Mouse (Mus musculus): ENCODE data around the gene Cdkl4. TPM values are rescaled to one million over a fixed set of nuclear protein-coding genes. Genes with fewer than 3 reads are reported as not detected.

Gene Cdkl4
- total RNA-seq, 2 experiments from 2014 or later = 16.4 to 20.4 TPM

DNA sequence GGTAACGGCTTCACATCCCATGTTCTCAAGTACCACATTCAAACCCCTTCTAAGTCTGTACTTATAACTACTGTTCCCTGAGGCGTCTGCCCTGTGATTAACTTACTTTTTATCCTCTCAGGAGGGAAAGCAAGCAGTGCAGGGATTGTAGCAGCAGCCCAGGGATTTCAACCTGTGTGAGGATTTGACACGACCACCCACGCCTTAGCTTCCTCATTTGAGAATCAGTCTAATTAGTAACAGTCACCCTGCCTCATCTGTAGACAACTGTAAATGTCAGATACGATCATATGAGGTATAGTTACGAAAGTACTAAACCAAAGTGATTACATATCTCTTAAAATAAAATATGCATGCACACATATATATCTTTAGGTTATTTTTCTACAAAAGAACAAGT, 81.4 kb downstream of the Cdkl4 start:
- intact Hi-C loops (cut with DNase I) = no loop called here
- DNase-seq (ENCODE audit: low spot score in 2 of 2) = no peak

DNA sequence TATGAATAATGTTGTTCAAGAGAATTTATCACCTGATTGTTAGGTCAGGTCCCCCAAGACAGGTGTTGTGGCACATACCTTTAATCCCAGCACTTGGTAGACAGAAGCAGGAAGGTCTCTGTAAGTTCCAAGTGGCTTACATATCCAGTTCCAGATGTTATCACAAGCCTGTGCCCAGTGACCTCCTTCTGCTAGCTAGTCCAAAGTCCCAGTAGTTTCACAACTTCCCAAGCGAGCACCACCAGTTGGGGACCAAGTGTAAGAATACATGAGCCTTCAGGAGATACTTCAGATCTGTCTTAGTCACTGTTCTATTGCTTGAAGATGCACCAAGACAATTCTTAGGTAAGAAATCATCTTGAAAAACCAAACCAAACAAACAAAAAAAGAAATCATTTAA, 83.7 kb downstream of the Cdkl4 start:
- no peak for DNase-seq (ENCODE audit: low spot score in 2 of 2)
- intact Hi-C loops (cut with DNase I) = no loop called here

DNA sequence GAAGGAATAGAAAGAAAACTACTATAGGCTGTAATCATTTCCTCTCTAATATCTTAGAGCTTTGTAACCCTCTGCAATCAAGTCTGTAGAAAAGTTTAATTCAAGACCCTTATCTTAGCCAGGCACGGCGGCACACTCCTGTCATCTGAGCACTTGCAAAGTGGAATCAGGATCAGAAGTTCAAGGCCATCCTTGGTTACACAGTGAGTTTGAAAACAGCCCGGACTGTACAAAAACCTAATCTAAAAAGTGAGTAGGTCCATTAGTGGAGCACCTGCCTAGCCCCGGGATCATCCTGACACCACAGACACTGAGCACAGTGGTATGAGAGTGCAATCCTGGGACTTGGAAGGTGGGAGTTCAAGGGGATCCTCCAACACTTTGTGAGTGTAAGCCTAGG, 84.8 kb downstream of the Cdkl4 start:
- intact Hi-C loops (cut with DNase I) = no loop called here

DNA sequence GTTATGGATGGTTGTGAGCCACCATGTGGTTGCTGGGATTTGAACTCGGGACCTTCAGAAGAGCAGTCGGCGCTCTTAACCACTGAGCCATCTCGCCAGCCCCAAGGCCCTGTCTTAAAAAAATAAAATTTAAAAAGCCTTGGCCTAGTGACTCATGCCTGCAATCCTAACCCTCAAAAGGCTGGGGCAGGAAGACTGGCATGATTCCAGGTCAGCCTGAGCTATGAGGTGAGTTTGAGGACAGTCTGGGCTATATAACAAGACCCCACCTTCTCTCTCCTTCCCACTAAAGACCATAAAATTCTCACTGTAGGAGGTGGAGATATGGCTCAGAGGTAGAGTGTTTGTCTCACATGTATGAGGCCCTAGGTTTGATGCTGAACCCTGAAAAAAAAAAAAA, 85.3 kb downstream of the Cdkl4 start:
- intact Hi-C loops (cut with DNase I) = no loop called here
- DNase-seq (ENCODE audit: low spot score in 2 of 2) = no peak

More for the DNA sequence above, 84.8 kb downstream of the Cdkl4 start:
- no peak for DNase-seq (ENCODE audit: low spot score in 2 of 2)

DNA sequence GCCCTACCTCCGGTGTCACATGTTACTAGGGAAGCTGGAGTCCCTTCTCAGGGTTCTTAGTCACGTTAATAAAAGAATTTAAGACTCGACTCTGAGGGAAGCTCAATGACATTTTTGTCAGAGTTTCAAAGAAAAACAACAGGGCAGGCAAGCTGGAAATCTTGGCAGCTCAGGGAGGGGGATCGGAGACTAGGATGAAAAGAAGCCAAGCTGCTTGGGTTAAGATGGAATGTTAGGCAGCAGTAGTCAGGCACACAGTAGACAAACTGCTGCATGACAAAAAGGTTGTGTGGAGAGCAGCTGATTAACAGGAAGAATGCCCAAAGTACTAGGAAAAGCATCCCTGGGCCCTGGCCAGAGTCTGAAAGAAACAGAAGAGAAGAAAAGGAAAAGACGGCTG, 87.4 kb downstream of the Cdkl4 start:
- intact Hi-C loops (cut with DNase I) = no loop called here

DNA sequence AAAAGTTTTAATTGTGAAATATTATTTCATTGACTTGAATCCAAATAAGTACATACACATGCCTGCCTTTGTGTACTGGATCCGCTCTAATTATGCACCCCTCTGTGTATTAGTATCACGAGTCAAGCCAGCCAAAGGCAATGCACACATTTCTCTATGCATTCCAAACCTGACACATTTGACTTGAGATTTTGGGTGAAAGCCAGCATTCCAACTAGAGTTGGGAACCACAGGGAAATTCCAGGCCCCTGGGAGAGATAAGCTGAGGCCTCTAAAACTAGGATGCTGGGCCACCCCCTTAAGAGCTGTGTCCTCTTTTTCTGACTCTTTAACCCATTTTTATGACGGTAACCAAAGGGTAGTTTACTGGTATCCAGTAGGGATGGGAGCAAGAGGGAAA, 88.7 kb downstream of the Cdkl4 start:
- intact Hi-C loops (cut with DNase I) = no loop called here
- no peak for DNase-seq (ENCODE audit: low spot score in 2 of 2)

More for the DNA sequence above, 87.4 kb downstream of the Cdkl4 start:
- no peak for DNase-seq (ENCODE audit: low spot score in 2 of 2)

DNA sequence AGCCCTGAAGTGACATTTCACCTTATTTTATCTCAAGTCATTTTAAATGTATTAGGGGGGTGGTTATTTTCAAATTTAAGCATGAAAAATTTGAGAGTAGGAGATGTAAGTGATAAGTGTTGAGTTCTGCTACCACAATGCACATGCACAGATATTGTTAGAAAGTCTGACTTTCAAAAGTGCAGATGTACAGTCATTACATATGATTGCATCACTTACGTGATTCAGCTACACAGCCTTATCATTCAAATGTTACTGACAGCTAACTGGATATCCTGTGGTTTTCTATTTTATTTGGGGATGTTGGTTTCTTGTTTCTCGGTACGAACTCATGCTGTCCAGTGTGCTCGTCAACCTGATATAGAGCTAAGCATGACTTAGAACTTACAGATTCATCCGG, 92.5 kb downstream of the Cdkl4 start:
- DNase-seq (ENCODE audit: low spot score in 2 of 2) = no peak
- intact Hi-C loops (cut with DNase I) = no loop called here

DNA sequence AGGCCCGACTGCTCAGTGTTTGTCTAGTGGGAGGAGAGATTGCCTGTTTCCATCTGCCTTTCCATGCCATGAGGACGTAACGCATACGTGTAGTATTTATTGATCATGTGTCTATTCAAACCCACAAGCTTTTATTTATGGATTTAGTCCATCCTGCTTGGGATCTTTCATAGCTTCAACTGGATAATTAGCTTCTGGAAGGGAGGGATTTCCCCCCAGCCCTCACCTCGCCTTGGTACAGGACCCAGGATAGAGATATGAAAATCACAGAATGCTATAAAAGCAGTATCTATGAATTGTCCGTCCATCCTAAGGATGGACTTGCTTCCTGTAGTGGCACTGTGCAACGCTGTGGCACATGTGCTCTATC, 96.8 kb downstream of the Cdkl4 start:
- no peak for DNase-seq (ENCODE audit: low spot score in 2 of 2)
- intact Hi-C loops (cut with DNase I) = no loop called here

DNA sequence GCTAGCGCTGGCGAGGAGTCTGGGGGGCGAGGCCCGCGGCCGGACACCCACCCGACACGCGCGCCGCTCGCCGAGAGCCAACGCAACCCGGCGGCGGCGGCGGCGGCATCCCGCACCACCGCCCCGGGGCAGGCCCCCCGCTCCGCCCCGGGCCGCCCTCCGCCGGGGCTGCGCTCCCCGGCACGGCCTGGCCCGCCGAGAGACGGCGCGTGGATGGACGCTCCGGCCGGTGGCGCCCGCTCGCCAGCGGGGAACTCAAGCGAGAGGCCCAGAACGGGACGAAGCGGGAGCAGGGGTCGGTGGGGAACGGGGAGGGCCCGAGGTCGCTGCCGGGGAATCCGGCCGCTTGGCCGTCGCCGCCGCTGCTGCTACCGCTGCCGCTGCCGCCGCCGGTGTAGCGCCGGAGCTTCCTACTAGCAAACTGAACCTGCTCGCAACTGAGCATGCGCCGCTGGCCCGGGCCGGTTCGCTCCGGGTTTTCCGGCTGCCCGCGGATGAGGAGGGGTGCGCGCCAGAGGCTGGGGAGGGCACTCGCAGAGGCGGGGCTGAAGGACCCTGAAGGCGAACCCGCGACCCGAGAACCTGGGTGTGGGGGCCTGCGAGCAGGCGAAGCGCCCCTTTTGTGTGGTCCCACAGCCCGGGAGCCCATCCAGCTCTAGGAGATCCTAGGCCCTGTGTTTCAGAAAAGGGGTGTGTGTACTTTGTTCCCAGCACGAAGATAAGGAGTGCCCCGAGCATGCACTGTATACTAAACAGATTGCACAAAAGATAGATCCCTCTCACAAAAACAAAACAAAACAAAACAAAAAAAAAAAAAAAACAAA, 97.4 kb downstream of the Cdkl4 start, which contains the start of gene Sos1:
Sos1 (minus strand) TSS at position 423 of the 824 bp plus-strand sequence.
- intact Hi-C loops (cut with DNase I) = no loop called here
- DNase-seq (ENCODE audit: low spot score in 2 of 2) = peak; percentile 90 to 96

DNA sequence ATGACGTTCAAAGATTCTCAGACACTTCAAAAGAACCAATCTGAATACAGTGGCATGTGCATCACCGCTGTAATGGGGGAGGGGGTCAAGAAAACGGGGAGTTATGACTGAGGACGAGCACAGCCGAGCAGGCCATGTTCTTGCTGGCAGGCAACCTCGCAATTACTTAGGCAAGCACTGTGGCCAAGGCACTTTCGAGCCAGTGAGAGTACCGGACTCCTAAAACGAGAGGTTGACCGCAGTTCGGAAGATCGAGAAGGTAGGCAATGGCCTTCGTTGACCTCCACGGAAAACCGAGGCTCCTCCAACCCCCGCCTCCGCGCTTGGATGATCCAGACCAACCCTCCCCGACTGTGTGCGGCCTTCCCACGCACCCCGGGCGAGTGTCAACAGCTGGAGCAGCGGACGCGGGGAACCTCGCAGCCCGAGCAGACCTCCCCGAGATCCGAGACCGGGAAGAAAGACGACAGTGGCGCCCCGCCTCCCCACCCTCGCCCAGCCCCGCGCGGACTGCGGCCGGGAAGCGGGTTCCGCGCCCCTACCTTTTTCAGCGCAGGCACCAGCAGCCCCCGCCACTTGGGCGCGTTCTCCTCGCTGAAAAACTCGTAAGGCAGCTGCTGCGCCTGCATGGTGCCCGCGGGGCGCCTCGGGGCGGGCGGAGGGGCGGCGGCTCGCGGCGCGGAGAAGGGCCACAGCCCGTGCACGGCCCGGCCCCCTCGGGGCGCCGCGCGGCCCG, 98.2 kb downstream of the Cdkl4 start:
- intact Hi-C loops (cut with DNase I) = no loop called here

DNA sequence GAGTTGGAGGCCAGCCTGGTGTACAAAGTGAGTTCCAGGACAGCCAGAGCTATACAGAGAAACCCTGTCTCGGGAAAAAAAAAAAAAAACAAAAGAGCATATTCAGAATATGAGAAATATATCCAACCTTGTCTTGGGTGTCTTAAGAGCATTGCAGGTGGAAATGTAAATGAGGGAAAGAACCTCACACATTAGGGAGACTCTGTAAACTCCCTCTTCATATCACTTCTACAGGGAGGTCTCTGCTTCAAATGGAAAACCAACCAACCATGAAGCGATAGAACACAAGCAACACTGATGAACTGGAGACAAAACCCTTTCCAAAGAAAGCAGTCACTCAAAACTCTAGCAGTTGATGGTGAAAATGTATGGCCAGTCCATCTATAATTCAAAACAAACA, 99.9 kb downstream of the Cdkl4 start:
- no peak for DNase-seq (ENCODE audit: low spot score in 2 of 2)
- intact Hi-C loops (cut with DNase I) = no loop called here

More for the DNA sequence above, 98.2 kb downstream of the Cdkl4 start:
- peak; percentile 51 to 67 for DNase-seq (ENCODE audit: low spot score in 2 of 2)

DNA sequence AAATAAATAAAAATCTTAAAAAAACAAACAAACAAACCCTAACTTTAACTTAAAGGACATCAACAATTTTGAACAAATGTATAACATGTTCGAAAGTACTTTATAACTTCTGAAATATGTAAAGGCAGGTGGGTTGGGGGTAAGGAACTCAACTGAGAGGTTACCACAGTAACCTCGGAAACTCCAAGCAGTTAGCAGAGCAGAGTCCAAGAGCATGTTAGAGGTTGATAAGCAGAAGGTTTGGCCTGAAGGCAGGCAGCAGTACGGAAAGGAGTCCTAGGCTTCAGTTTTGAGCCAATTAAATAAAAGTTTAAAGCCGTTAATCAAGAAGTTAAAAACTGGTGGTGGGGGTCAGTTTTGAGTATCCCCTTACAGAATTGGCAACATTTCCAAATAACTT, 101.1 kb downstream of the Cdkl4 start:
- no peak for DNase-seq (ENCODE audit: low spot score in 2 of 2)
- intact Hi-C loops (cut with DNase I) = no loop called here

Other genes with a start within 250 kb of the Cdkl4 start
- 1 to 10 TPM in 1 of 2 experiments, not detected in 1; 1.8 TPM for gene Gm10190, start 204.3 kb downstream of the Cdkl4 start, total RNA-seq (2021)
- gene Sos1, start 97.4 kb downstream of the Cdkl4 start, total RNA-seq (2021) = 10 to 100 TPM; 32.3 to 33.8 TPM
- 10 to 100 TPM; 62.2 to 64.8 TPM for gene Map4k3, start 150.7 kb upstream of the Cdkl4 start, total RNA-seq (2021)

All from left cerebral cortex, postnatal 14 days (tissue).